Mouse (Mus musculus) MEL (cell line): Measurements from ENCODE around the gene Ipo13. TPM values are rescaled to one million over a fixed set of nuclear protein-coding genes. Genes with fewer than 3 reads are reported as not detected.

Experiments used
- DNase-seq: peaks from one replicate; pipeline ENCODE4 v3.0.0; 2011; ENCODE audit warnings: low read depth, low spot score
- H3K27ac ChIP-seq: 2 replicates; pipeline ENCODE4 v1.5.1; 2012; ENCODE audit warnings: low read depth, mild to moderate bottlenecking, control low read depth, low read length, moderate library complexity; ENCODE audit not compliant: control insufficient read depth
- H3K27me3 ChIP-seq, 2 experiments: fragments of 150-350 bp in 1 of 2; sonication (generic) in 1 of 2; 2 replicates each; pipeline ENCODE4 v1.6.1; 2012; ENCODE audit warnings: low read length in 2 of 2, mild to moderate bottlenecking in 2 of 2, improper control_type of control experiment in 1 of 2, moderate library complexity in 1 of 2; ENCODE audit not compliant: insufficient read depth in 2 of 2, control insufficient read depth in 1 of 2
- H3K36me3 ChIP-seq, 2 experiments: 2 replicates each; pipeline ENCODE4 v1.6.1; 2012 to 2014; ENCODE audit warnings: low read length in 2 of 2, improper control_type of control experiment in 1 of 2, inconsistent platforms in 1 of 2, mild to moderate bottlenecking in 1 of 2; ENCODE audit not compliant: insufficient read depth in 2 of 2, control insufficient read depth in 1 of 2
- H3K4me1 ChIP-seq, 2 experiments: fragments of 150-350 bp in 1 of 2; sonication (generic) in 1 of 2; 2 replicates each; pipeline ENCODE4 v1.6.1; 2012; ENCODE audit warnings: low read length in 2 of 2, improper control_type of control experiment in 1 of 2, mild to moderate bottlenecking in 1 of 2; ENCODE audit not compliant: insufficient read depth in 2 of 2, control insufficient read depth in 1 of 2
- H3K4me3 ChIP-seq, 2 experiments: fragments of 150-350 bp in 1 of 2; sonication (generic) in 1 of 2; 2 replicates each; pipeline ENCODE4 v1.5.1; 2012; ENCODE audit warnings: low read depth in 2 of 2, low read length in 2 of 2, mild to moderate bottlenecking in 2 of 2, moderate library complexity in 2 of 2, control low read depth in 1 of 2, improper control_type of control experiment in 1 of 2; ENCODE audit not compliant: control insufficient read depth in 1 of 2, insufficient read depth in 1 of 2
- H3K79me2 ChIP-seq: 2 replicates; pipeline ENCODE4 v1.6.1; 2012; ENCODE audit warnings: mild to moderate bottlenecking, low read length, moderate library complexity; ENCODE audit not compliant: control insufficient read depth, poor library complexity, insufficient read depth
- H3K9ac ChIP-seq: 2 replicates; pipeline ENCODE4 v1.6.1; 2012; ENCODE audit warnings: low read depth, mild to moderate bottlenecking, control low read depth, low read length, moderate library complexity; ENCODE audit not compliant: control insufficient read depth, poor library complexity, severe bottlenecking
- H3K9me3 ChIP-seq: fragments of 150-350 bp; sonication (generic); replicated peaks from 2 replicates; pipeline ENCODE4 v1.6.1; 2012; ENCODE audit warnings: mild to moderate bottlenecking, low read length, improper control_type of control experiment, moderate library complexity; ENCODE audit not compliant: insufficient read depth
- BHLHE40 ChIP-seq: IDR thresholded peaks from 2 replicates; pipeline ENCODE4 v1.6.1; 2012; ENCODE audit warnings: low read depth, mild to moderate bottlenecking, inconsistent platforms, low read length, improper control_type of control experiment, borderline replicate concordance
- CHD1 ChIP-seq: IDR thresholded peaks from 2 replicates; pipeline ENCODE4 v1.6.1; 2012; ENCODE audit warnings: low read depth, mild to moderate bottlenecking, inconsistent platforms, low read length, improper control_type of control experiment
- CTCF ChIP-seq, 3 experiments: IDR thresholded peaks in 2 of 3; conservative IDR thresholded peaks in 1 of 3; 2 replicates each; pipeline ENCODE4 v1.5.1; 2011 to 2012; ENCODE audit warnings: low read length in 3 of 3, low read depth in 2 of 3, mild to moderate bottlenecking in 2 of 3, improper control_type of control experiment in 1 of 3, inconsistent platforms in 1 of 3, mixed read lengths in 1 of 3, moderate library complexity in 1 of 3; ENCODE audit not compliant: control insufficient read depth in 1 of 3, insufficient read depth in 1 of 3, poor library complexity in 1 of 3, severe bottlenecking in 1 of 3
- ELF1 ChIP-seq: IDR thresholded peaks from 2 replicates; pipeline ENCODE4 v1.6.1; 2014; ENCODE audit warnings: low read depth, mild to moderate bottlenecking, inconsistent platforms, low read length, improper control_type of control experiment, moderate library complexity
- EP300 ChIP-seq, 2 experiments: IDR thresholded peaks; 2 replicates each; pipeline ENCODE4 v1.6.1; 2011; ENCODE audit warnings: improper control_type of control experiment in 2 of 2, low read length in 2 of 2, low read depth in 1 of 2, mild to moderate bottlenecking in 1 of 2
- ETS1 ChIP-seq: IDR thresholded peaks from 2 replicates; pipeline ENCODE4 v1.6.1; 2012; ENCODE audit warnings: low read depth, mild to moderate bottlenecking, inconsistent platforms, low read length, improper control_type of control experiment, moderate library complexity
- GABPA ChIP-seq: IDR thresholded peaks from 2 replicates; pipeline ENCODE4 v1.6.1; 2012; ENCODE audit warnings: low read depth, mild to moderate bottlenecking, inconsistent platforms, low read length, improper control_type of control experiment, moderate library complexity
- GATA1 ChIP-seq: IDR thresholded peaks from 2 replicates; pipeline ENCODE4 v1.6.1; 2011; ENCODE audit warnings: low read depth, low read length, improper control_type of control experiment
- KAT2A ChIP-seq: conservative IDR thresholded peaks from 2 replicates; pipeline ENCODE4 v1.6.1; 2012; ENCODE audit warnings: low read depth, low read length, improper control_type of control experiment, inconsistent platforms
- MAFK ChIP-seq: IDR thresholded peaks from 2 replicates; pipeline ENCODE4 v1.6.1; 2011; ENCODE audit warnings: low read depth, mild to moderate bottlenecking, low read length, improper control_type of control experiment, borderline replicate concordance
- MAX ChIP-seq: IDR thresholded peaks from 2 replicates; pipeline ENCODE4 v1.6.1; 2011; ENCODE audit warnings: low read length, improper control_type of control experiment
- MXI1 ChIP-seq: IDR thresholded peaks from 2 replicates; pipeline ENCODE4 v1.6.1; 2011; ENCODE audit warnings: mild to moderate bottlenecking, low read depth, low read length, improper control_type of control experiment
- MYC ChIP-seq: IDR thresholded peaks from 2 replicates; pipeline ENCODE4 v1.6.1; 2011; ENCODE audit warnings: low read depth, mild to moderate bottlenecking, low read length, improper control_type of control experiment, moderate library complexity
- NELFE ChIP-seq: IDR thresholded peaks from 2 replicates; pipeline ENCODE4 v1.6.1; 2011; ENCODE audit warnings: low read depth, low read length, improper control_type of control experiment
- POLR2AphosphoS5 ChIP-seq: IDR thresholded peaks from 2 replicates; pipeline ENCODE4 v1.6.1; 2012; ENCODE audit warnings: low read depth, borderline replicate concordance, mild to moderate bottlenecking, inconsistent platforms, low read length, moderate library complexity, mixed read lengths
- RCOR1 ChIP-seq: IDR thresholded peaks from 2 replicates; pipeline ENCODE4 v1.6.1; 2012; ENCODE audit warnings: low read depth, mild to moderate bottlenecking, inconsistent platforms, low read length, improper control_type of control experiment
- SIN3A ChIP-seq: IDR thresholded peaks from 2 replicates; pipeline ENCODE4 v1.6.1; 2012; ENCODE audit warnings: low read length, improper control_type of control experiment, inconsistent platforms
- SMC3 ChIP-seq: IDR thresholded peaks from 2 replicates; pipeline ENCODE4 v1.6.1; 2011; ENCODE audit warnings: low read depth, low read length, improper control_type of control experiment
- TAL1 ChIP-seq: IDR thresholded peaks from 2 replicates; pipeline ENCODE4 v1.6.1; 2012; ENCODE audit warnings: mild to moderate bottlenecking, inconsistent platforms, low read length, moderate library complexity, mixed read lengths
- TBP ChIP-seq: IDR thresholded peaks from 2 replicates; pipeline ENCODE4 v1.8.0; 2011; ENCODE audit warnings: low read depth, low read length, improper control_type of control experiment
- UBTF ChIP-seq: IDR thresholded peaks from 2 replicates; pipeline ENCODE4 v1.6.1; 2012; ENCODE audit warnings: low read depth, mild to moderate bottlenecking, inconsistent platforms, low read length, improper control_type of control experiment, moderate library complexity, borderline replicate concordance; ENCODE audit not compliant: insufficient read depth
- USF1 ChIP-seq: IDR thresholded peaks from 2 replicates; pipeline ENCODE4 v1.6.1; 2014; ENCODE audit warnings: low read depth, mild to moderate bottlenecking, inconsistent platforms, low read length, improper control_type of control experiment, moderate library complexity
- ZKSCAN1 ChIP-seq: IDR thresholded peaks from 2 replicates; pipeline ENCODE4 v1.6.1; 2012; ENCODE audit warnings: low read depth, mild to moderate bottlenecking, inconsistent platforms, low read length, improper control_type of control experiment, moderate library complexity
- polyA plus RNA-seq, 2 experiments: library from polyadenylated mRNA; stranded (reverse) in 1 of 2; unstranded in 1 of 2; fragments of >175 nt in 1 of 2; fragments of >200 nt in 1 of 2; gene quantifications; 2 replicates each; pipeline versions ENCODE4 v1.2.1 to v1.2.4; 2012; ENCODE audit warnings: low replicate concordance in 2 of 2, low read depth in 1 of 2; ENCODE audit not compliant: insufficient read length in 2 of 2, insufficient read depth in 1 of 2, missing spikeins in 1 of 2
- total RNA-seq: library from RNA; depleted of rRNA; stranded (reverse); fragments of 300-350 nt; gene quantifications from 2 replicates; pipeline ENCODE4 v1.2.3, GENCODE M21; 2012

Ipo13 gene
- total and polyA plus RNA-seq, 3 experiments = 39.5 to 88.0 TPM; not detected in 1

DNA sequence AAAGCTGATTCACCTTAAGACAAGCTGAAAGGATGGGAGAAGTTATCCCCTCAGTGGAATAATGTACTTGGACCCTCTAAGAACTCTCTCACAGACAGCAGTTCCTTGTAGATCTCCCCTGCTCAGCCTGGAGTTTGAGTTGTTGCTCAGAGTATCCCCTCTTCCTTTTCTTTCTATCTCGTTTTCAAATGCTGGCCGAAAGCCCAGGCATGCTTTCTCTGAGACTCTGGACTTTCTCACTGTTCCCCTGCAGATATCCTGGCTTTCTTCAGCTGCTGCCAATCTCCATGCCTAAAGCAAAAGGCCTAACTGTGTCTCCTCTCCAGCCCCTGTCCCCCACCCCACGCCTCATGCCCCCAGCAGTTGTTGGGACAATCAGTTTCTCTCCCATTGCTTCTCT is 3.5 kb upstream of the Ipo13 start:
- Histone ChIP-seq H3K9ac (peak overlapping the region; percentile 61), H3K4me1 (peaks cover 16 to 41% of the 10 kb centered on the region in 2 experiments), H3K4me3 (peak overlapping the region; percentile 34 to 42), H3K79me2 (peaks cover 16% of the 10 kb centered on the region), H3K9me3 (no peaks in the 10 kb centered on the region), H3K27ac (peak overlapping the region; percentile 80), H3K36me3 (peaks cover 0 to 35% of the 10 kb centered on the region in 2 experiments; a peak in 2 of 4 replicates), H3K27me3 (no peaks in the 10 kb centered on the region)
- TF ChIP-seq CTCF (IDR thresholded peaks at IDR 0.05 in 2 of 3, conservative IDR thresholded peaks at IDR 0.05 in 1 of 3; ENCODE audit: control insufficient read depth in 1 of 3, insufficient read depth in 1 of 3, low read depth in 2 of 3, low read length in 3 of 3, poor library complexity in 1 of 3, severe bottlenecking in 1 of 3) = no peak
- TF ChIP-seq MAX = 0 out of 2 replicates have a peak, but pooled peaks have one; percentile 14
- no peak for TF ChIP-seq RCOR1
- no peak for TF ChIP-seq NELFE
- TF ChIP-seq MAFK = no peak
- peak; percentile 52; the same call in 1 of the 2 replicates for TF ChIP-seq MXI1
- TF ChIP-seq MYC = peak; percentile 62
- DNase-seq = peak; percentile 75

DNA sequence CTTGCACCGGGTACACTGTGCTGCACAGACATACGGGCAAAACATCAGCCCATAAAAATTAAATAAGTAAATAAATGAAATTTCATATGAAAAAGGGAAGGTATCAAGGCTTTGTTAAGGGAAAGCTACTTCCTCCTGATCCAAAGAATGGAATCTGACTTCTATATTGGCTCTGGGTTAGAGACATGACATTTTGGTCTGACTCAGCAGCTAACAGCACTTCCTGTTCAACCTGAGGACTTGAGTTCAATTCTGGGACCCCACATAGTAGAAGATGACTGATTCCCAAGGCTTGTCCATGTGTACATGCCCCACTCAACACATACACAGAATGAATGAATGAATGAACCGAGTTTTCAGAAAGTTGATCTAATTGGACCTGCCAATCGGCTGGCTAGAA is 3.0 kb upstream of the Ipo13 start:
- TF ChIP-seq ETS1 = peak; percentile 5; the same call in 1 of the 2 replicates
- peak; percentile 73; the same call in 1 of the 2 replicates for TF ChIP-seq MAFK
- TF ChIP-seq CHD1 = peak; percentile 63; the same call in 1 of the 2 replicates
- no peak for TF ChIP-seq KAT2A
- TF ChIP-seq GABPA = no peak
- 0 out of 2 replicates have a peak, but pooled peaks have one; percentile 12 for TF ChIP-seq NELFE
- 0 out of 2 replicates have a peak, but pooled peaks have one; percentile 9 for TF ChIP-seq MAX
- TF ChIP-seq, all 39 proteins: peak for 5
- peak overlapping the region; percentile 80 for H3K27ac ChIP-seq

DNA sequence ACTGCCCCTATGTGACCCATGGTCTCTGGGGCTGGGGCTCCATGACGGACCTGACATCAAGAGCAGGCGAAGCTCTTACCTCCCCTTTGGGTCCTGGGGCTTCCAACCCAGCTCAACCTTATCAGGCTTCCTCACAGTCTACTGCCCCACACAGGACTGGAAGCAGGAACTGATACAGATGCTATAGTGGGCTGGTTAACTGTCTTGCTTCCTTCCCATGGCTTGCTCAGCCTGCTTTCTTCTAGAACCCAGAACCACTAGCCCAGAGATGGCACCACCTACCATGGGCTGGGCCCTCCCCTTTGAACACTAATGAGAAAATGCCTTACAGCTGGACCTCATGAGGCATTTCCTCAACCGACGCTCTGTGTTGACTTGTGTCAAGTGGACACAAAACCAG is 2.6 kb upstream of the Ipo13 start:
- peaks cover 16 to 46% of the 10 kb centered on the region in 2 experiments for H3K4me1 ChIP-seq
- H3K9me3 ChIP-seq = no peaks in the 10 kb centered on the region
- H3K9ac ChIP-seq = peak overlapping the region; percentile 61
- DNase-seq = peak; percentile 76
- peaks cover 0 to 38% of the 10 kb centered on the region in 2 experiments; a peak in 2 of 4 replicates for H3K36me3 ChIP-seq
- peak overlapping the region; percentile 80 for H3K27ac ChIP-seq
- H3K27me3 ChIP-seq = no peaks in the 10 kb centered on the region
- H3K79me2 ChIP-seq = peaks cover 25% of the 10 kb centered on the region
- peak overlapping the region; percentile 34 to 42; a peak in 3 of 4 replicates for H3K4me3 ChIP-seq
- no peak for TF ChIP-seq UBTF
- TF ChIP-seq EP300 (IDR thresholded peaks at IDR 0.05; ENCODE audit: low read depth in 1 of 2, low read length in 2 of 2) = peak in 1 of 2 experiments; percentile 50; a peak in 2 of 4 replicates
- TF ChIP-seq GATA1 = peak; percentile 62
- no peak for TF ChIP-seq SMC3
- TF ChIP-seq CHD1 = no peak
- TF ChIP-seq MAX = no peak
- TF ChIP-seq POLR2AphosphoS5 = no peak
- no peak for TF ChIP-seq BHLHE40
- TF ChIP-seq TBP = peak; percentile 81
- TF ChIP-seq MAFK = no peak
- no peak for TF ChIP-seq ELF1
- TF ChIP-seq CTCF (IDR thresholded peaks at IDR 0.05 in 2 of 3, conservative IDR thresholded peaks at IDR 0.05 in 1 of 3; ENCODE audit: control insufficient read depth in 1 of 3, insufficient read depth in 1 of 3, low read depth in 2 of 3, low read length in 3 of 3, poor library complexity in 1 of 3, severe bottlenecking in 1 of 3) = no peak
- no peak for TF ChIP-seq ZKSCAN1
- TF ChIP-seq USF1 = no peak
- TF ChIP-seq SIN3A = 0 out of 2 replicates have a peak, but pooled peaks have one; percentile 29
- peak; percentile 47; the same call in 1 of the 2 replicates for TF ChIP-seq TAL1
- TF ChIP-seq ETS1 = 0 out of 2 replicates have a peak, but pooled peaks have one; percentile 33

More for the DNA sequence above, 3.0 kb upstream of the Ipo13 start:
- Histone ChIP-seq H3K79me2 (peaks cover 20% of the 10 kb centered on the region), H3K4me1 (peaks cover 16 to 45% of the 10 kb centered on the region in 2 experiments), H3K9me3 (no peaks in the 10 kb centered on the region), H3K9ac (peak overlapping the region; percentile 61), H3K4me3 (peak overlapping the region; percentile 34 to 42), H3K36me3 (peaks cover 0 to 38% of the 10 kb centered on the region in 2 experiments; a peak in 2 of 4 replicates), H3K27me3 (no peaks in the 10 kb centered on the region)
- peak; percentile 67 for DNase-seq
